Mouse (Mus musculus): ENCODE measurements around the gene Magohb.
"Not testable (repeated sequence)": the region's sequence is repeated elsewhere in the genome, so short reads cannot be mapped to it uniquely, and the experiment has no call there.

Gene Magohb

GRCm38 (mm10) chr6:131292991-131293788 lies at the start of gene Magohb:
Gene Magohb (minus strand): TSS chr6:131293244.
- DNase-seq (ENCODE audit: extremely low read depth, low read depth, low spot score): no peak

- no peak for DNase-seq (ENCODE audit: extremely low read depth, low read depth, low spot score)
Observed at GRCm38 (mm10) chr6:131340082-131340481, 47.0 kb upstream of the Magohb start.

GRCm38 (mm10) chr6:131339309-131339708 lies 46.3 kb upstream of the Magohb start:
- no peak for DNase-seq (ENCODE audit: extremely low read depth, low read depth, low spot score)

GRCm38 (mm10) chr6:131338787-131339186 lies 45.7 kb upstream of the Magohb start:
- no peak for DNase-seq (ENCODE audit: extremely low read depth, low read depth, low spot score)

- DNase-seq (ENCODE audit: extremely low read depth, low read depth, low spot score): peak; percentile 14
Observed at GRCm38 (mm10) chr6:131327076-131327475, 34.0 kb upstream of the Magohb start.

- DNase-seq (ENCODE audit: extremely low read depth, low read depth, low spot score): no peak
Observed at GRCm38 (mm10) chr6:131321854-131322639, 29.0 kb upstream of the Magohb start.

- no peak for DNase-seq (ENCODE audit: extremely low read depth, low read depth, low spot score)
Observed at GRCm38 (mm10) chr6:131316155-131317101, 23.4 kb upstream of the Magohb start.

GRCm38 (mm10) chr6:131308031-131308430 lies 15.0 kb upstream of the Magohb start:
- no peak for DNase-seq (ENCODE audit: extremely low read depth, low read depth, low spot score)

- no peak for DNase-seq (ENCODE audit: extremely low read depth, low read depth, low spot score)
Observed at GRCm38 (mm10) chr6:131304776-131305175, 11.7 kb upstream of the Magohb start.

DNA sequence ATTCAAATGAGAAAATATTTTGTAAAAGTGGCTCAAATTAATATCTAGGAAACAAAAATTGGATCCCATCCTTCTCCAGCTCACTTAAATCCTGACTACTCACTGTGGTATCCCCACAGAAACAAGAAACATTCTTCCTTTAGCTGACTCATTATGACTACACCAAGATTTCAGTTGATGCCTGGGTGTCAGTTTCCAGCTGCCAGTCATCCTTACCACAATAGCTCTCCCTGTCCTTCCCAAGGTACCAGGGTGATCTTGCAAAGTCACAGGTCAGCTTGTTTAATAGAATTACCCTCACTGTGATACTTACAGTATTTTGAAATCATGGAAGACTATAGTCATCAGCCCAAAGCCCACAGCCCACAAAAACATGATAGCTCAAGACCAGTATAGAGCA lies 5.5 kb upstream of the Magohb start:
- no peak for DNase-seq (ENCODE audit: extremely low read depth, low read depth, low spot score)

GRCm38 (mm10) chr6:131294435-131295112 lies 1.5 kb upstream of the Magohb start:
- DNase-seq (ENCODE audit: extremely low read depth, low read depth, low spot score): no peak

DNA sequence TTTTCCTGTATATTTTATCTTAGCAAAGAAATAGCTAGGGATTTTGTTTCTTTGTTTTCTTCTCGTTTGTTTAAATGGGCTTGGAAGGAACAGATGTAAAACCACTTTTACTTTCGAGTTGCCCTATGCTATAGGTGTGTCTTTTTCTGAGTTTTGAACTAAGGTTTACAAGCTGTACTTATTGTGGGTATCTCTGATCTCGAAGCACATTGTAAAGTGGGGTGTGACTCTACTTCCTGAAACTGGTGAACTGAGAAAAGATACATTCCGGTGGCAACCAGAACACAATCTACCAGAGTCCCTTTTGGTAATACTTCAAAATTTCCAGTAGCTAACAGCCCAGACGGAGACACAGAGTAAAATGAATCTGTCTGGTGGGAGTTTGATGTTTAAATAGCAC lies 872 bp upstream of the Magohb start:
- DNase-seq (ENCODE audit: extremely low read depth, low read depth, low spot score): no peak

GRCm38 (mm10) chr6:131292276-131292990 lies 611 bp downstream of the Magohb start:
- DNase-seq (ENCODE audit: extremely low read depth, low read depth, low spot score): no peak

GRCm38 (mm10) chr6:131290430-131290829 lies 2.6 kb downstream of the Magohb start:
- DNase-seq (ENCODE audit: extremely low read depth, low read depth, low spot score): no peak

GRCm38 (mm10) chr6:131278160-131278559 lies 14.9 kb downstream of the Magohb start:
- DNase-seq (ENCODE audit: extremely low read depth, low read depth, low spot score): not testable (repeated sequence)

GRCm38 (mm10) chr6:131276659-131277058 lies 16.4 kb downstream of the Magohb start:
- no peak for DNase-seq (ENCODE audit: extremely low read depth, low read depth, low spot score)

GRCm38 (mm10) chr6:131272311-131272710 lies 20.7 kb downstream of the Magohb start:
- DNase-seq (ENCODE audit: extremely low read depth, low read depth, low spot score): no peak

DNA sequence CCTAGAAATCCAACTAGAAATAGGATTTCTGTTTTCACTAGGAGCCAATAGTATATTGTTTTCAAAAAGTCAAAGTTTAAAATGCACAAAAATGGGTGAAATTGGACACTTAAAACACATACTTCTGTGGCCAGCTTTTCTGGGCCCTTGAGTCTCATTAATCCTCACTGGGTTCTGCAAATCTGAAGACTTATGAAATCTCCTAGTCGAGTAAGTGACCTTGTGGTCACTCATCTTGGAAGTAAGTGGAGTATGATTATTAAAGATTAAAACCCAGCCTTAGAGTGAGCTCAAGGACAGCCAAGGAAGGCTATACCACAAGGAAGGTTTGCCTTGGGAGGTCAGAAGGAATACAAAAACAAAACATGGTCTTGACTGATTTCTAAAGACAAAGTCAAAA lies 22.7 kb downstream of the Magohb start:
- no peak for DNase-seq (ENCODE audit: extremely low read depth, low read depth, low spot score)

DNA sequence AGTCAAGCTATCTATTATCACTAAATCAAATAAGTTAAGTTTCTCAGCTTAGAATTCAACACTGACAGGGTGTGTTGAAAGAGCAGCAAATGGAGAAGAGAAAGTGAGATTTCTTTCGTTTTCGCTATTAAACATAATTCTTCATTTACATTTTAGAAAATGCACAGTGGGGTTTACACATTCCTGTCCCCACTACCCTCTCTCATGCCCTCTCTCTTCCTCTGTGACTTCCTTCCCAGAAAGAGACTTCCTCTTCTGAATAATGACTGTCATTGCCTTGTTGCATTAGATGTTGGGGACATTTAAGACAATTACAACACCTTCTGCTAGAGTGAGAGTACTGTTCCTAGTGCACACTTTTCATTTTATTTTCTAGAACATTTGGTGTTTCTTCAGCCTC lies 23.4 kb downstream of the Magohb start:
- no peak for DNase-seq (ENCODE audit: extremely low read depth, low read depth, low spot score)

- DNase-seq (ENCODE audit: extremely low read depth, low read depth, low spot score): no peak
Observed at GRCm38 (mm10) chr6:131264175-131264574, 28.9 kb downstream of the Magohb start.

Measured in fat pad, adult 2 months (tissue).